Mouse (Mus musculus) embryo, embryonic 10 days (tissue): Measurements from ENCODE around the gene Lmf2.
A peak's percentile ranks its signal among the peaks of the same experiment; 100 is the strongest.

Experiments used
- DNase-seq: peaks from one replicate; pipeline ENCODE4 v3.0.0-alpha.2; 2015; ENCODE audit warnings: low spot score

Lmf2 gene

GRCm38 (mm10) chr15:89372536-89372935 is 17.1 kb upstream of the Lmf2 start:
- DNase-seq: no peak

DNA sequence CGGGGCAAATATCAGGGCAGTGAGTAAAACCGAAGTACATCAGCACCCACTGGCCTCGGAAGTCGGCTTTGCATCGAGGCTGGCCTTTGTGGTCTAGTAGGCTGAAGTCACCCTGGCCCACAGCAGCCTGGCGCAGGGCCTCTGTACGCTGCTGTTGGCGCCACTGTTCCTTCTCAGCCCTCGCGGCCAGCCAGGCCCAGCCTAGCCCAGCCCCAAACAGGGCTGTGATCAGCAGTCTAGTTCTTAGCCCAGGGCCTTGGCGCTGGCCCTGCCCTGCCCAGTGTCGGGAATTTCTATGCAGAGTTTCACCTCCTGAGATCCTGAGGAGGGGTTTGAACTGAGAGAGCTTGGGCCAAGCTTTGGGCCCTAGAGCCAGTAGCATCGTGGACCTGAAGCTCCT is 16.6 kb upstream of the Lmf2 start:
- DNase-seq: no peak

DNA sequence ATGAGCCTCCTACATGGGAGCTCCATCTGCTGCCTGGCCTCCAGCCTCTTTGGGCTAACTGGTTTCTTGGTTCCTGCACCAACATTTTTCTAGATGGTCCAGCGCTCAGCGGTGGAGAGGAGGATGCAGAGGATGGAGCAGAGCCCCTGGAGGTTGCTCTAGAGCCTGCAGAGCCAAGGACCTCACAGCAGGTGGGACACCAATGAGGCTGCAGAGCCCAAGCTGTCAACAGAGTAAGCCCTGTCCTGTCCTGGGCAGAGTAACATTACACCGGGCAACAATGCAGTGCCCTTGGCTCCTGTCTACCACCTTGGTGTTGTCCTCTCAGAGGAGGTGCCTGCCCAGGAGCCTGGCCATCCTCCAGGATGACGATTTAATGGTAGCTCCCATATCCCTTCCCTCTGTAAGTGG is 9.7 kb upstream of the Lmf2 start:
- DNase-seq: no peak

DNA sequence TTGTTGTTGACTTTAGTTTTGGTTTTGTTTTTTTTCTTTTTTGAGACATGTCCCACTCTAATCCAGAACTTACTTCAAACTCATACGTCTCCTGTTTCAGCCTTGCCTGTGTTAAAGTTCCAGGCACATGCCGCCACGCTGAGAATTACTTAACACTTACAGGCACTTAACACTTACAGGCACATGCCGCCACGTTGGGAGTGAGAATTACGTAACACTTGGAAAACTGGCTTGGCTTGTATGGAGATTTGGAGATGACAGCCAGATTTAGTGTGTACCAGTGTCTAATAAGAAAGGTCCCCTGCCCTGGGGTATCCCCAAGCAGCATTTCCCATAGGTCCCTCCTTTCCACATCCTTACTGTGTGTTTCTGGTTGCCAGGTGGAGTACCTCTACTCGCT is 7.6 kb upstream of the Lmf2 start:
- DNase-seq: no peak

GRCm38 (mm10) chr15:89358784-89359183 is 3.3 kb upstream of the Lmf2 start:
- DNase-seq: no peak

- peak; percentile 94 for DNase-seq
Measured at GRCm38 (mm10) chr15:89356372-89356771, 913 bp upstream of the Lmf2 start.

DNA sequence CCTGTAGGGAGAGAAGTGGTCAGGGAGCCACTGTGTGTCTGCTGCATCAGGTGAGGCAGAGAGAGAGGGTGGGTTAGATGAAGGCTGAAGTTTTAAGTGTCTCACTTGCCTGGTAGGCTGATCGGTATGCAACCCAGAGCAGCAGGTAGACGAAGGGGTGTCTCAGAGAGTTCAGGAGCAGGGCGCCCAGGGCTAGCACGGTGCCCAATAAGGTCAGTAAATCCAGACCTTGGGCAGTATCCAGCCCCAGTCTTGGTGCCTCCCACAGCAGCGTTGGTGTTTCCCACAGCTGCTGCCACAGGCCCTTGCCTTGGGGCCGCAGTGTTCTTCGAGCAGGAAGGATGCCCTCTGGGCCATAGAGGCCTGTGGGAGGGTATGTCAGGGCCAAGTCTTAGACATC is 1.0 kb downstream of the Lmf2 start:
- no peak for DNase-seq

- no peak for DNase-seq
Measured at GRCm38 (mm10) chr15:89353837-89354236, 1.6 kb downstream of the Lmf2 start.

GRCm38 (mm10) chr15:89352795-89353194 is 2.7 kb downstream of the Lmf2 start:
- no peak for DNase-seq

GRCm38 (mm10) chr15:89352054-89352453 is 3.4 kb downstream of the Lmf2 start:
- no peak for DNase-seq

DNA sequence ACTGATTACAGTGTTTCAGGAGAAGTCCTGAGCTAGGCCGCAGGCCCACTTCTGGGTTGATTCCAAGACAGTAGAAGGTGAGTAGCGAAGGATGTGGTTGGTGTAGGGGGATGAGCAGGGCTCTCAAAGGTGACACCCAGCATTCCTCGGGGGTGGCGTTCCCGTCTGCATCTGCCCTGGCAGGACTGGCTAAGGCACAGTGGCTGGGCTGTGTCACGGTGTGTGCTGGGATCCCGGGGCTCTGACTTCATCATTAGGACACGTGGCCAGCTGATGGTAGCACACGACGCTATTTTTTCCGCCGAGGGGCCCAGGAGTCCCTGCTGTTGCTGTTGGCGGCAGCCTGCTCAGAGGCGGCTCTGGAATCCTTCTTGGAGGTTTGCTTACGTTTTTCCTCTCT is 4.2 kb downstream of the Lmf2 start:
- no peak for DNase-seq

DNA sequence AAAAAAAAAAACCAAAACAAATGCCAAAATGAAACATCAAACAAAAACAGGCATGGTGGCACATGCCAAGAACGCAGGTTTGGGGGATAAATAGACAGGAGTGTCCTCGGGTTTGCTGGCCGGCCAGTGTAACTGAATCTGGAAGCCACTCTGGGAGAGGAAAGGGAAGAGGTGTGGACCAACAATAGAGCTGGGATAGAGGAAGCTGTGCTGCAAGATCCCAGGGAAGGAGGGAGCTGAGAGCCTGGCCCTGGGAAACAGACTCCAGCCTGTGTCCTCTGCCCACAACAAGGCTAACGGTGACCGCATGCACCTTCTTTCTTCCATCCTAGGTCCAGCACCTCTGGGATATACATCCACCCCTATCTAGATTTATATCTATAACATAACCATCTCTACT is 5.0 kb downstream of the Lmf2 start:
- DNase-seq: no peak

DNA sequence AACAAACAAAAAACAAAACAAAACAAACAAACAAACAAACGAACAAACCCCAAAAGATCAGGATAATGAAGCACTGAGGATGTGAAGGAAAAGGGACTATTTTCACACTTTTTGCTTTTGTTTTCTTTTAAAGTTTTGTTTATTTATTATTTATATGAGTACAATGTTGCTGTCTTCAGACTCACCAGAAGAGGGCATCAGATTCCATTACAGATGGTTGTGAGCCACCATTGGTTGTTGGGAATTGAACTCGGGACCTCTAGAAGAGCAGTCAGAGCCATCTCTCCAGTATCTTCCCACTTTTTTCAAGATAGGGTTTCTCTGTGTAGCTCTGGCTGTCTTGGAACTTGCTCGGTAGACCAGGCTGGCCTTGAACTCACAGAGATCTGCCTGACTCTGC is 12.1 kb downstream of the Lmf2 start:
- no peak for DNase-seq

DNA sequence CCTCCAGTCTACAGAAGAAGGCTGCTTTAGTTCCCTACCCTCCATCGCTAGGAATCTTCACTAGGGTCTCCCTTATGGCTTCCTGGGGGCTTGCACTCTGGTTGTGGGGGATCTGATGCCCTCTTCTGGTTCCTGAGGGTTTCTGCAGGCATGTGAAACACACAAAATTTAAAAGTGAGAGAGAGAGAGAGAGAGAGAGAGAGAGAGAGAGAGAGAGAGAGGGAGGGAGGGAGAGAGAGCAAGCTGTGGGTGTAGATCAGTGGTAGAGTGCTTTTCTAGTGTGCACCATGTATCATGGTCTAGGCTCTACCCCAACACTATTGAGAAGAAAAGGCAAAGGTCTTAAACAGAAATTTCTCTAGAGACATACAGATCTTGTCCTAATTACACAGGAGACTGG is 13.8 kb downstream of the Lmf2 start:
- no peak for DNase-seq

DNA sequence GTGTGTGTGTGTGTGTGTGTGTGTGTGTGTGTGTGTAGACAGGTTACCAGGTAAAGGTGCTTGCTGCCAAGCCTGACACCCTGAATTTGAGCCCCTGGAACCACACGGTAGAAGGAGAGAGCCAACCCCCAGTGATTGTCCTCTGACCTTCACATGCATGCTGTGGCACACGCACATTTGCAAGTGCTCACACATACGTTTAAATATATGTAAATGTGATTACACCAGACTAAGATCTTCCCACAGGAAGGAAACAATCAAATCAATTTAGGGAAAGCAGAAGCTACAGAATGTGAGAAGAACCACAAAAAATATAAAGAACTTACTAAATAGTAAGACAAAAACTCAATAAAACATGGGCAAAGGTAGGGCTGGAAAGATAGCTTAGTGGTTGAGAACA is 15.3 kb downstream of the Lmf2 start:
- no peak for DNase-seq

DNA sequence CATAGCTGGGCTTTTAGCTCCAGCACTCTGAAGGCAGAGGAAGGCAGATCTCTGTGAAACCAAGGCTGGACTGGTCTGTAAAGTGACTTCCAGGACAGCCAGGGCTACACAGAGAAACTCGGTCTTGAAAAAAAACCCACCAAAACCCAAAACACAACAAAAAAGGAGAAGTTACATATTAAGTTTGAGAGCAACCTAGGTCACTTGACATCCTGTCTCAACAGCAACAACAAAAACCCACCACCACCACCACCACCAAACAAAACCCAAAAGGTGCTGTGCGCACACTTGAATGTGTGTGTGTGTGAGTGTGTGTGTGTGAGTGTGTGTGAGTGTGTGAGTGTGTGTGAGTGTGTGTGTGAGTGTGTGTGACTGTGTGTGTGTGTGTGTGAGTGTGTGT is 15.8 kb downstream of the Lmf2 start:
- no peak for DNase-seq

DNA sequence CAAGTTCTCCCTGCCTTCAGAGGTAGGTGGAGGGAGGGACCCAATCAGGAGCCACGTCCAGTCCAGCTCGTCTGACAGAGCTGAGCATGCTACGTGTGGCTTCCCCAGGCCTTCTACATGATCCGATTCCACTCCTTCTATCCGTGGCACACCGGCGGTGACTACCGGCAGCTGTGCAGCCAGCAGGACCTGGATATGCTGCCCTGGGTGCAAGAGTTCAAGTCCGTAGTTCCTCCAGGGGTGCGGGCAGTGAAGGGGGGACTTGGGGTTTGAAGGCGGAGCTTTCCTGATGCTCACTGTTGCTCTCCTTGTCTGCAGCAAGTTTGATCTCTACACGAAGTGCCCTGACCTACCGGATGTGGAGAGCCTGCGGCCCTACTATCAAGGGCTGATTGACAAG is 19.0 kb downstream of the Lmf2 start:
- no peak for DNase-seq

DNA sequence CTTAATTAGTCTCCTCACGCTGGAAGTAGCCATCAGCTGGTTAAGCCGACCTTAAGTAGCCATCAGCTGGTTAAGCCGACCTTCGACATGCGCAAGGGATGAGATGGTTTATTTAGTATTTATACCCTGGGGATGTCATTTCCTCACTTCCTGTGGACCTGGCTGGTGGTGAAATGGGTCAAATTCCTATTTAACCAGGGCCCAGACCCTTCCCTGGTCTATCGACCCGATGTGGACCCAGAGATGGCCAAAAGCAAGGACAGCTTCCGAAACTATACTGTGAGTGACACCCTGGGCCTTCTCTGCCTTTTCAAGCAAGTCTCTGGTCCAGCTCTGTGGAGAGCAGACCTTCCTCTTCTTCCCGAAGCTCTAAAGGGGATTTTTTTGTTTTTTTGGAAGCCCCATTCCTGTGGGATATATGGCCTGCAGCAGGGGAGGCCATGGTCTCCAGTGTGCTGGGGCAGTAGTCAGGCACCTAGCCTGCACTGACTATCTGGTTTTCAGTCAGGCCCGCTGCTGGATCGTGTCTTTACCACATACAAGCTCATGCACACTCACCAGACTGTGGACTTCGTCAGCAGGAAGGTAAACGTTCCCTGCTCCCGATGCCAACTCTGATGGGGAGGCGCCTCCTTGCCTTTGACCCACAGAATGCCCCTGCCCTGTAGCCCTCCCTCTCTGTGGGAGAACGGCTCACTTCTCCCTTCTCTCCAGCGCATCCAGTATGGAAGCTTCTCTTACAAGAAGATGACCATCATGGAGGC is 20.5 kb downstream of the Lmf2 start:
- DNase-seq: no peak

GRCm38 (mm10) chr15:89334271-89334670 is 21.2 kb downstream of the Lmf2 start, which contains the start of gene Miox:
TSS of gene Miox (plus strand) at chr15:89334398.
- DNase-seq: no peak

GRCm38 (mm10) chr15:89326441-89326840 is 29.0 kb downstream of the Lmf2 start:
- DNase-seq: no peak

GRCm38 (mm10) chr15:89323656-89324055 is 31.8 kb downstream of the Lmf2 start:
- no peak for DNase-seq

- peak; percentile 52 for DNase-seq
Measured at GRCm38 (mm10) chr15:89322670-89323522, 32.6 kb downstream of the Lmf2 start, which contains the start of gene Adm2. TSS of gene Adm2 (plus strand) at chr15:89322720.

- no peak for DNase-seq
Measured at GRCm38 (mm10) chr15:89321264-89321663, 34.2 kb downstream of the Lmf2 start.
